Mouse (Mus musculus) CH12.LX (cell line): Measurements from ENCODE around the gene Isyna1. TPM values are rescaled to one million over a fixed set of nuclear protein-coding genes. Genes with fewer than 3 reads are reported as not detected.

Experiments
- DNase-seq: peaks from one replicate; pipeline ENCODE4 v3.0.0-alpha.2; 2013; ENCODE audit errors: extremely low read depth
- H3K27ac ChIP-seq: 2 replicates; pipeline ENCODE4 v1.5.1; 2012; ENCODE audit warnings: low read depth, mild to moderate bottlenecking, control low read depth, moderate library complexity; ENCODE audit not compliant: insufficient read depth
- H3K27me3 ChIP-seq: replicated peaks from 2 replicates; pipeline ENCODE3; 2012; ENCODE audit warnings: inconsistent platforms
- H3K36me3 ChIP-seq, 2 experiments: replicated peaks in 1 of 2; 2 replicates each; pipeline versions ENCODE3 to v1.6.1; 2012; ENCODE audit warnings: inconsistent platforms in 1 of 2, low read length in 1 of 2, mild to moderate bottlenecking in 1 of 2, mixed read lengths in 1 of 2, moderate library complexity in 1 of 2; ENCODE audit not compliant: control insufficient read depth in 1 of 2, insufficient read depth in 1 of 2
- H3K4me1 ChIP-seq, 2 experiments: 2 replicates each; pipeline ENCODE4 v1.6.1; 2012; ENCODE audit warnings: inconsistent platforms in 1 of 2, moderate library complexity in 1 of 2; ENCODE audit not compliant: insufficient read depth in 2 of 2, control insufficient read depth in 1 of 2
- H3K4me2 ChIP-seq: 2 replicates; pipeline ENCODE4 v1.6.1; 2012; ENCODE audit warnings: low read depth, mild to moderate bottlenecking, control low read depth; ENCODE audit not compliant: poor library complexity, insufficient read depth, severe bottlenecking
- H3K4me3 ChIP-seq, 3 experiments: fragments of 150-350 bp in 1 of 3; sonication (generic) in 1 of 3; replicated peaks in 1 of 3; 2 replicates each; pipeline versions ENCODE3 to v1.5.1; 2011 to 2012; ENCODE audit warnings: low read depth in 2 of 3, low read length in 2 of 3, mild to moderate bottlenecking in 2 of 3, moderate library complexity in 2 of 3, control low read depth in 1 of 3, improper control_type of control experiment in 1 of 3, inconsistent platforms in 1 of 3, mixed read lengths in 1 of 3; ENCODE audit not compliant: poor library complexity in 1 of 3
- H3K79me2 ChIP-seq: replicated peaks from 2 replicates; pipeline ENCODE4 v1.6.1; 2012; ENCODE audit warnings: mild to moderate bottlenecking, moderate library complexity; ENCODE audit not compliant: control insufficient read depth, poor library complexity, insufficient read depth, severe bottlenecking; ENCODE audit errors: extremely low read depth
- H3K9ac ChIP-seq: 2 replicates; pipeline ENCODE4 v1.6.1; 2012; ENCODE audit warnings: low read depth, mild to moderate bottlenecking, control low read depth, moderate library complexity; ENCODE audit not compliant: insufficient read depth
- H3K9me3 ChIP-seq: replicated peaks from 2 replicates; pipeline ENCODE3; 2012; ENCODE audit warnings: low read length, inconsistent platforms, mixed read lengths
- BHLHE40 ChIP-seq: IDR thresholded peaks from 2 replicates; pipeline ENCODE4 v1.6.1; 2011; ENCODE audit warnings: mild to moderate bottlenecking, low read depth, low read length, improper control_type of control experiment
- CHD1 ChIP-seq: IDR thresholded peaks from 2 replicates; pipeline ENCODE4 v1.6.1; 2012; ENCODE audit warnings: low read depth, low read length, improper control_type of control experiment, inconsistent platforms
- CTCF ChIP-seq, 2 experiments: IDR thresholded peaks in 1 of 2; conservative IDR thresholded peaks in 1 of 2; 2 replicates each; pipeline ENCODE4 v1.5.1; 2011 to 2012; ENCODE audit warnings: low read depth in 2 of 2, low read length in 2 of 2, improper control_type of control experiment in 1 of 2, inconsistent platforms in 1 of 2, mild to moderate bottlenecking in 1 of 2, moderate library complexity in 1 of 2
- E2F4 ChIP-seq: IDR thresholded peaks from 2 replicates; pipeline ENCODE4 v1.6.1; 2011; ENCODE audit warnings: low read depth, low read length, improper control_type of control experiment; ENCODE audit not compliant: insufficient replicate concordance
- ELF1 ChIP-seq: IDR thresholded peaks from 2 replicates; pipeline ENCODE4 v1.6.1; 2014; ENCODE audit warnings: low read depth, mild to moderate bottlenecking, inconsistent platforms, low read length, improper control_type of control experiment
- ETS1 ChIP-seq: conservative IDR thresholded peaks from 2 replicates; pipeline ENCODE4 v1.6.1; 2012; ENCODE audit warnings: low read depth, mild to moderate bottlenecking, inconsistent platforms, low read length, improper control_type of control experiment, moderate library complexity
- GABPA ChIP-seq: IDR thresholded peaks from 2 replicates; pipeline ENCODE4 v1.6.1; 2012; ENCODE audit warnings: low read depth, low read length, improper control_type of control experiment, inconsistent platforms; ENCODE audit not compliant: insufficient replicate concordance
- HCFC1 ChIP-seq: IDR thresholded peaks from 2 replicates; pipeline ENCODE4 v1.6.1; 2012; ENCODE audit warnings: low read depth, mild to moderate bottlenecking, inconsistent platforms, low read length, improper control_type of control experiment
- IRF4 ChIP-seq: IDR thresholded peaks from 2 replicates; pipeline ENCODE4 v1.6.1; 2014; ENCODE audit warnings: low read depth, mild to moderate bottlenecking, inconsistent platforms, low read length, improper control_type of control experiment
- JUN ChIP-seq: IDR thresholded peaks from 2 replicates; pipeline ENCODE4 v1.6.1; 2011; ENCODE audit warnings: low read depth, mild to moderate bottlenecking, low read length, improper control_type of control experiment, moderate library complexity; ENCODE audit not compliant: insufficient read depth
- JUND ChIP-seq: conservative IDR thresholded peaks from 2 replicates; pipeline ENCODE4 v1.6.1; 2011; ENCODE audit warnings: low read depth, low read length, improper control_type of control experiment
- MAX ChIP-seq: IDR thresholded peaks from 2 replicates; pipeline ENCODE4 v1.6.1; 2011; ENCODE audit warnings: low read length, improper control_type of control experiment
- MEF2A ChIP-seq: IDR thresholded peaks from 2 replicates; pipeline ENCODE4 v1.6.1; 2014; ENCODE audit warnings: low read depth, mild to moderate bottlenecking, inconsistent platforms, low read length, improper control_type of control experiment, borderline replicate concordance
- MXI1 ChIP-seq: IDR thresholded peaks from 2 replicates; pipeline ENCODE4 v1.6.1; 2011; ENCODE audit warnings: mild to moderate bottlenecking, low read depth, low read length, improper control_type of control experiment
- MYC ChIP-seq: IDR thresholded peaks from 2 replicates; pipeline ENCODE4 v1.6.1; 2011; ENCODE audit warnings: low read depth, mild to moderate bottlenecking, improper control_type of control experiment, low read length
- NELFE ChIP-seq: IDR thresholded peaks from 2 replicates; pipeline ENCODE4 v1.6.1; 2011; ENCODE audit warnings: low read depth, low read length, improper control_type of control experiment
- PAX5 ChIP-seq: IDR thresholded peaks from 2 replicates; pipeline ENCODE4 v1.6.1; 2012; ENCODE audit warnings: low read length, inconsistent platforms, mixed read lengths
- POLR2AphosphoS2 ChIP-seq: IDR thresholded peaks from 2 replicates; pipeline ENCODE4 v1.6.1; 2011; ENCODE audit warnings: low read depth, low read length, improper control_type of control experiment
- RAD21 ChIP-seq: IDR thresholded peaks from 2 replicates; pipeline ENCODE4 v1.6.1; 2011; ENCODE audit warnings: low read depth, mild to moderate bottlenecking, low read length, improper control_type of control experiment, moderate library complexity
- SIN3A ChIP-seq: IDR thresholded peaks from 2 replicates; pipeline ENCODE4 v1.6.1; 2012; ENCODE audit warnings: low read length, improper control_type of control experiment, inconsistent platforms
- SMC3 ChIP-seq: IDR thresholded peaks from 2 replicates; pipeline ENCODE4 v1.6.1; 2011; ENCODE audit warnings: low read depth, low read length, improper control_type of control experiment
- TBP ChIP-seq: conservative IDR thresholded peaks from 2 replicates; pipeline ENCODE4 v1.6.1; 2011; ENCODE audit warnings: low read depth, low read length, improper control_type of control experiment
- TCF12 ChIP-seq: IDR thresholded peaks from 2 replicates; pipeline ENCODE4 v1.6.1; 2014; ENCODE audit warnings: low read depth, mild to moderate bottlenecking, inconsistent platforms, low read length, improper control_type of control experiment
- UBTF ChIP-seq: IDR thresholded peaks from 2 replicates; pipeline ENCODE4 v1.6.1; 2012; ENCODE audit warnings: low read depth, mild to moderate bottlenecking, inconsistent platforms, low read length, improper control_type of control experiment, moderate library complexity
- USF1 ChIP-seq: IDR thresholded peaks from 2 replicates; pipeline ENCODE4 v1.6.1; 2014; ENCODE audit warnings: low read depth, mild to moderate bottlenecking, inconsistent platforms, low read length, improper control_type of control experiment
- USF2 ChIP-seq: conservative IDR thresholded peaks from 2 replicates; pipeline ENCODE4 v1.6.1; 2011; ENCODE audit warnings: low read depth, low read length, improper control_type of control experiment
- ZC3H11A ChIP-seq: IDR thresholded peaks from 2 replicates; pipeline ENCODE4 v1.6.1; 2012; ENCODE audit warnings: low read depth, mild to moderate bottlenecking, inconsistent platforms, low read length, improper control_type of control experiment
- ZMIZ1 ChIP-seq: IDR thresholded peaks from 2 replicates; pipeline ENCODE4 v1.6.1; 2012; ENCODE audit warnings: low read depth, mild to moderate bottlenecking, inconsistent platforms, low read length, improper control_type of control experiment
- ZNF384 ChIP-seq: IDR thresholded peaks from 2 replicates; pipeline ENCODE4 v1.6.1; 2012; ENCODE audit warnings: low read depth, low read length, improper control_type of control experiment, inconsistent platforms
- dilution Hi-C: fragments of 300-500 bp; cut with MboI; formaldehyde crosslinking; loops from 2 replicates; pipeline ENCODE4 v1.14.3; 2020; ENCODE audit warnings: low sequenced_read_pairs; ENCODE audit not compliant: extremely low pct_unique_long_range_greater_than_20kb, extremely low pct_ligation_motif_present
- in situ Hi-C: fragments of 300-500 bp; cut with MboI; formaldehyde crosslinking; loops from 3 replicates; pipeline ENCODE4 v1.14.3; 2019; ENCODE audit warnings: low sequenced_read_pairs, low pct_ligation_motif_present, low pct_unique_long_range_greater_than_20kb, mixed read lengths
- polyA plus RNA-seq: library from polyadenylated mRNA; unstranded; fragments of >175 nt; gene quantifications from 2 replicates; pipeline ENCODE4 v1.2.1, GENCODE M21; 2012; ENCODE audit warnings: low read depth; ENCODE audit not compliant: insufficient read length
- total RNA-seq, 2 experiments: library from RNA; depleted of rRNA; stranded (reverse); fragments of 300-350 nt in 1 of 2; fragments of >200 nt in 1 of 2; gene quantifications; 2 replicates each; pipeline ENCODE4 v1.2.3; 2012 to 2014

Gene Isyna1
- total and polyA plus RNA-seq, 3 experiments, result 99.9 to 163 (median 141) TPM

DNA sequence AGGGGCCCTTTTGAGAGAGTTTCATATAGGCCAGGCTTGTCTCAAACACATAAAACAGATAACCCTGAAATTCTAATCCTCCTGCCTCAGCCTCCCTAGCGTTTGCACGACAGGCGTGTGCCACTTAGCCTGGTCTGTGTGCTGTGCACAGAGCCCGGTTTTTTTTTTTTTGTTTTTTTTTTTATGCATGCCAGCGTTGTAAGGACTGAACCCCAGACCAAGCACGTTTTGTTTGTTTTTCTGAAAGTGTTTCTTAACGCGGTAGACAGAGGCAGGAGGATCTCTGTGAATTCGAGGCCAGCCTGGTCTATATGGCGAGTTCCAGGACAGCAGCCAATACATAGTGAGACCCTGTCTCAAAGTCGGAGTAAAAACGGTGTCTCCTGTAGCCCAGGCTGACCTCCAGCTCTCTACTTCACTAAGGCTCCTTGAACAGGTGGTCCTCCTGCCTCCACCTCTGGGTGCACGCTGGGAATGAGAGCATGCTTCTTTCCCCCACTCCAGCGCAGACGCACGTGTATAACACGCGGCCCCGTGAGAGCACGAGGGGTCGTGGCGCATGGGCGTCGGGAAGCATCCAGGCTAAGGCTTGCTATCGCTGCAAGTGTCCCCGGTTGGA lies 14.7 kb downstream of the Isyna1 start, which contains the start of gene Ssbp4:
Gene Ssbp4 (minus strand): TSS at position 124 of the 619 bp plus-strand sequence.
- in situ Hi-C loops, result loop anchor here (10.0 kb wide), 1 partner anchor 64 kb away; no protein-coding TSS in a partner anchor
- H3K4me1 ChIP-seq, result peaks cover 22 to 56% of the 10 kb centered on the region in 2 experiments

DNA sequence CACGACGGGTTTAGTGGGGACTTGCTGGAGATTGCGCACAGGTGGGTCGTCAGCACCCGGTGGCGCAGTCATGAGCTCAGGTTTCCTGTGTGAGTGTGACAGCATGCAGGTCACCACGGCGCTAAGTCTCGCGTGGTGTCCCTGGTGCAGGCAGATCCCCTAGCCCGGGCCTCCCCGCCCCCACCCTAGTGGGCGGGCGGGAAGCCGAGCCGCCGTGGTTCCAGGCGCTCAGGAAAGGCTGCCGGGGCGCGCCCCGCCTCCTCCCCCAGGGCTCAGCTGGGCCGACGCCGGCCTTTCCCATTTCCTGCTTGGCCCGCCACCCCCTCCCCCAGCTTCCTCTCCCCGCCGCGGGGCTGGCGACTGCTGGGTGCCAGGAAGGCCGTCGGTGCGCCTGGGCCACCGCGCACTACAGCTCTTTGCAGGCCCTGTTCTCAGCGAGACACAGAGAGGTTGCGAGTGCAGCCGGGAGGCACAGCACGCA lies 15.2 kb downstream of the Isyna1 start:
- dilution Hi-C loops, result no loop called here
- in situ Hi-C loops, result loop anchor here (10.0 kb wide), 1 partner anchor 65 kb away; no protein-coding TSS in a partner anchor
- Histone ChIP-seq H3K4me3 (peak overlapping the region; percentile 45 to 79 (median 60)), H3K27ac (peak overlapping the region; percentile 76), H3K9ac (peak overlapping the region; percentile 66), H3K4me1 (peaks cover 22 to 60% of the 10 kb centered on the region in 2 experiments), H3K79me2 (peaks cover 9% of the 10 kb centered on the region; the same call in 1 of the 2 replicates), H3K9me3 (no peaks in the 10 kb centered on the region), H3K36me3 (peaks cover 3 to 18% of the 10 kb centered on the region in 2 experiments), H3K4me2 (peak overlapping the region; percentile 84), H3K27me3 (no peaks in the 10 kb centered on the region)
- DNase-seq, result peak; percentile 78
- TF ChIP-seq ZMIZ1, result no peak
- no peak; the same call in 1 of the 2 replicates for TF ChIP-seq HCFC1
- TF ChIP-seq USF2, result no peak
- no peak for TF ChIP-seq JUND
- TF ChIP-seq USF1, result no peak
- TF ChIP-seq GABPA, result no peak
- no peak for TF ChIP-seq JUN
- TF ChIP-seq NELFE, result peak; percentile 58
- TF ChIP-seq SIN3A, result no peak
- no peak for TF ChIP-seq ZC3H11A
- no peak; the same call in 1 of the 2 replicates for TF ChIP-seq MAX
- TF ChIP-seq TCF12, result peak; percentile 69; the same call in 1 of the 2 replicates
- TF ChIP-seq UBTF, result 0 out of 2 replicates have a peak, but pooled peaks have one; percentile 25
- TF ChIP-seq TBP, result no peak
- no peak for TF ChIP-seq SMC3
- peak; percentile 56; the same call in 1 of the 2 replicates for TF ChIP-seq ETS1
- no peak for TF ChIP-seq CTCF (conservative IDR thresholded peaks at IDR 0.05 in 1 of 2, IDR thresholded peaks at IDR 0.05 in 1 of 2; ENCODE audit: low read depth in 2 of 2, low read length in 2 of 2)
- no peak for TF ChIP-seq E2F4
- 0 out of 2 replicates have a peak, but pooled peaks have one; percentile 39 for TF ChIP-seq IRF4
- no peak for TF ChIP-seq RAD21
- TF ChIP-seq MEF2A, result 0 out of 2 replicates have a peak, but pooled peaks have one; percentile 37
- peak; percentile 13; the same call in 1 of the 2 replicates for TF ChIP-seq BHLHE40
- no peak for TF ChIP-seq CHD1
- no peak for TF ChIP-seq MYC
- no peak for TF ChIP-seq PAX5

More for the DNA sequence above, 14.7 kb downstream of the Isyna1 start, which contains the start of gene Ssbp4:
- Histone ChIP-seq H3K27me3 (no peaks in the 10 kb centered on the region), H3K4me3 (peak within 1 kb of the TSS; percentile 77 to 94 (median 79)), H3K4me2 (peak within 1 kb of the TSS; percentile 84), H3K79me2 (peaks cover 9% of the 10 kb centered on the region; the same call in 1 of the 2 replicates), H3K36me3 (peaks cover 3 to 24% of the 10 kb centered on the region in 2 experiments), H3K9me3 (no peaks in the 10 kb centered on the region), H3K9ac (peak within 1 kb of the TSS; percentile 81), H3K27ac (peak within 1 kb of the TSS; percentile 76)
- dilution Hi-C loops, result no loop called here
- no peak for DNase-seq
- TF ChIP-seq MXI1 (peak; percentile 39), BHLHE40 (peak; percentile 73), IRF4 (peak; percentile 9; the same call in 1 of the 2 replicates), GABPA (no peak), ZNF384 (peak; percentile 81), MEF2A (no peak; the same call in 1 of the 2 replicates), ELF1 (no peak), POLR2AphosphoS2 (0 out of 2 replicates have a peak, but pooled peaks have one; percentile 49), MYC (peak; percentile 60), SIN3A (peak; percentile 10; the same call in 1 of the 2 replicates), MAX (peak; percentile 94)
